Mouse (Mus musculus): ENCODE results near the gene Tmem53.

The Tmem53 gene

GRCm38 (mm10) chr4:117314849-117315500 lies 63.2 kb downstream of the Tmem53 start:
- DNase-seq (ENCODE audit: low spot score) = no peak

GRCm38 (mm10) chr4:117316800-117317199 lies 65.0 kb downstream of the Tmem53 start:
- DNase-seq (ENCODE audit: low spot score) = no peak

GRCm38 (mm10) chr4:117317701-117318190 lies 66.0 kb downstream of the Tmem53 start:
- DNase-seq (ENCODE audit: low spot score) = peak; percentile 59
